Mouse (Mus musculus): ENCODE results near the gene Ankrd24.

DNA sequence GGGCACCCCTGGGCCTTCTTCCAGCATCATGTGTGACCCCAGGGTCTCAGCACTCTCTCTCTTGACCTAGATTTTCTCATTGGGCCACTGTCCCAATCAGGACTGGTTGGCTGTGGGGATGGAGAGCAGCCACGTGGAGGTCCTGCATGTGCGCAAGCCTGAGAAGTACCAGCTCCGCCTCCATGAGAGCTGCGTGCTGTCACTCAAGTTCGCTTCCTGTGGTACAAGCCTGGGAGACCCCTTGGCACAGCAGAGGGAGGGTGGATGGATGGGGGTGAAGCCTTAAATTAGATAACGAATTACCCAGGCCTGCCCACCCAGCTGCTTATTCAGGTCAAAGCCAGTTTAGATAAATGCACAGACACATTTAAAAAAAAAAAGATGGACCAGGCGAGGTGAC, 39.6 kb upstream of the Ankrd24 start:
- TF ChIP-seq POLR2A (IDR thresholded peaks at IDR 0.05; ENCODE audit: borderline replicate concordance, insufficient read depth, low read length) (no peak), CTCF (IDR thresholded peaks at IDR 0.05; ENCODE audit: borderline replicate concordance, insufficient read depth, low read depth, low read length) (no peak)

Data from cerebellum, adult 2 months (tissue).